Mouse (Mus musculus): ENCODE results near the gene D330020A13Rik. TPM values are rescaled to one million over a fixed set of nuclear protein-coding genes. Genes with fewer than 3 reads are reported as not detected.

D330020A13Rik gene
- total RNA-seq (2021) = not detected
- long read RNA-seq = 0 reads

DNA sequence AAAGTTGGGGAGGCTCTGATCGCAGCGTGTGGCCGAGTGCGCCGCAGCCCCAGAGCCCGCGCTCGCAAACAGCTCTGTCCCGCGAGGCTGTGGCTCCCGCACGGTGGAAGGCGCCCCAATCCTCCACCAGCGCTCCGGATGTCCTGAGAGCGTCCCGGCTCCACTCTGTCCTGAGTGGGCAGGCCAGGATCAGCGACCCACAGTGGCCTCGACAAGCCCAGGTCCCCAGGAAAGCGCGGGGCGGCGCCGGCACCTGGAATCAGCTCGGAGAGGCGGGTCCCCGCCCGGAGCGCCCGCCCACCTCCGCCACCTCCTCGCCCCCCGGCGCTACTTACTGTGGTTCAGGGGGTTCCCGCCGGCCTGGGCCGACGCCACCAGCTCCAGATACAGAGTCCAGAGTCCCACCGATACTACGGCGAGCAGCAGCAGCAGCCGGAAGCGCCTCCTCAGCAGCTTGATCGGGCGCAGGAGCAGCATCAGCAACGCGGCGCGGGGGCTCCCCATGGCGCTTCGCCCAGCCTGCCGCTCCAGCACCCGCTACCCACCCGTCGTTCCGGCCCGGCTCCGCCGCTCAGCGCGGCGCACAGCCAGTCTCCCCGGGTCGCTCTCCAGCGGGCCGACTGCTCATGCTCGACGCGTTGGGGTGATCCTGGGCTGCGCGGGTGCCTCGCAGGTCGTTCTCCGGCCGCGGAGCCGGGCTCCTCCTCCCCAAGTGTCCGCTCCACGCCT lies at the start of gene D330020A13Rik, which contains the start of gene B4galnt3:
Gene D330020A13Rik, plus strand, starts transcription at position 309 of the 729 bp plus-strand sequence.
Gene B4galnt3, minus strand, starts transcription at position 504 of the 729 bp plus-strand sequence.
- peak; percentile 55 to 65 for DNase-seq (ENCODE audit: low spot score in 2 of 2)

DNA sequence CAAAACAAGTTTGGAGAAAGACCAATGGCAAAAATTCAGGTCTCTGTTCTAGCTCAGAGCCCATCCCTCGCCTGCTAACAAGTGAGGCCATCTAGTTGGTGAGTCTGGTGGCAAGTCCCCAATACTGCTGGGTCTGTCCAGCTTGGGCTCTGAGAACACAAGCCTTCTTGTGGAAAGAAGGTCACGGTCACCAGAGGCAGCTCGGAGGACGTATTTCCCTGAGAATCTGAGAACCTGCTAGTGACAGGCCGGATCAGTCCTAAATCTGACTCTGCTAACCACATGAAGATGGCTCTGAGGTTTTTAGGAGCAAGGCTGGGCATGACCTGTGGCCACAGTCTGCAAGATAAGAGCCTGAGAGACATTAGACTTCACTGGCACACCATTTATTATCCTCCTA lies 47.5 kb upstream of the D330020A13Rik start:
- DNase-seq (ENCODE audit: low spot score in 2 of 2) = no peak

DNA sequence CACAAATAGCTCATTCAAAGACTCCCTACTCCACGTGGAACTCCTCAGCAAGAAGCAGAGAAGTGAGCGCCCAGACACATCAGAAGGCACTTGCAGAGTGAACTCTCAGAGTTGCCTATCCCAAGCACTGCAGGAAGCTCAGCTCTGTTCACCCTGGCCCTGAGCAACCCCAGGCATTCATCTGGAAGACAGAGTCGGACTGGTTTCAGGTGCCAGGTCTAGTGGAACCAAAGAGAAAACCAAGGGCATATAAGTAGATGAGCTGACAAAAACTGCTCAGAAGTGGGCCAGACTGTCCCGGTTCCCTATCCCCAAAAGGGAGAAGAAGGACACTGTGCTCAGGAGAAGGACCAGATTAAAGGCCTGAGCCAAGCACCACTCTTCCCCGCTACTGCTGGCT lies 44.3 kb upstream of the D330020A13Rik start:
- DNase-seq (ENCODE audit: low spot score in 2 of 2) = no peak

DNA sequence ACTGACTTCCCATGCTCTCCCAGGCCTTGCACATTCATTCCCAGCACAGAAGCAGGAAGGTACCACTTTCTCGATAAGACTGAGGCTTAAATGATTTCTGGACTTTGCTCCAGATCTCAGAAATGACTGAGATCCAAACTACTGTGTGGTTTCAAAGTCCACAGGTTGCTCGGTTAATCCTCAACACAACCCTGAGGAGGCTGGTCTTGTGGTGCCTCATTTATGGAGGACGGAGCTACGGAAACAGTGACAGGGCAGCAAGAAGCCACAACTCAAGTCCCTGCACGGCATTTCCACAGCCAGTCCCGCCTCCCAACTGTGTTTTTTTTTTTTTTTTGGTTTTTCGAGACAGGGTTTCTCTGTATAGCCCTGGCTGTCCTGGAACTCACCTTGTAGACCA lies 43.2 kb upstream of the D330020A13Rik start:
- no peak for DNase-seq (ENCODE audit: low spot score in 2 of 2)

DNA sequence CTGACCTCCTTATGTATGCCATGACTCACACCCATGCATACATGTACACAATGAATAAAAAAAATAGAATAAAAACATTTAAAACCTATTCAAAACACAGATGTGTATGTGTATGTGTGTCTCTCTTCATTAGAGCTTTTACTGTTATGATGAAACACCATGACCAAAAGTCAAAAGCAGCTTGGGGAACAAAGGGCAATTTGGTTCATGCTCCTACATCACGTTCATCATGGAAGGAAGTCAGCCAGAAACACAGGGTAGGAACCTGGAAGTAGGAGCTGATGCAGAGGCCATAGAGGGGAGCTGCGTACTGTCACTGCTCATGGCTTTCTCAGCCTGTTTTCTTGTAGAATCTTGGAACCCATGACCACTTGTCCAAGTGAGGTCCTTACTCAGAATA lies 41.4 kb upstream of the D330020A13Rik start:
- DNase-seq (ENCODE audit: low spot score in 2 of 2) = no peak

DNA sequence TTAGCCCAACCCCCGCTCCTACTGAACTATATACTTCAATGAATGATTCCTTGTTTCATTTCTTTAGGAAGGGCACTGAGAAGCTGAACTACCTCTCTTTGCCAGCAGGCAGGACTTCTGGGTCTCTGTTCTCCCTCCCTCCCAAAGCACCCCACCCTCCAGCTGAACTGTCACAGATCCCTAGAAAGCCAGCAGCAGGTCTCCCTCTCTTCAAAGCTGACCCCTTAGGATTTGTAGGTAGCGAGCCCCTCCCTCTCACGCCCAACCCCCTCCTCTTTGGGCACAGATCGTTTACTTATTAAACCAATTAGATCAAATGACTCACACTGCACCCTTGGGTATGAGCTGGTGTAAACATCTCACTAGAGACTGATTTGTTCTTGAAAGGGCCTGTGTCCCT lies 39.5 kb upstream of the D330020A13Rik start:
- no peak for DNase-seq (ENCODE audit: low spot score in 2 of 2)

DNA sequence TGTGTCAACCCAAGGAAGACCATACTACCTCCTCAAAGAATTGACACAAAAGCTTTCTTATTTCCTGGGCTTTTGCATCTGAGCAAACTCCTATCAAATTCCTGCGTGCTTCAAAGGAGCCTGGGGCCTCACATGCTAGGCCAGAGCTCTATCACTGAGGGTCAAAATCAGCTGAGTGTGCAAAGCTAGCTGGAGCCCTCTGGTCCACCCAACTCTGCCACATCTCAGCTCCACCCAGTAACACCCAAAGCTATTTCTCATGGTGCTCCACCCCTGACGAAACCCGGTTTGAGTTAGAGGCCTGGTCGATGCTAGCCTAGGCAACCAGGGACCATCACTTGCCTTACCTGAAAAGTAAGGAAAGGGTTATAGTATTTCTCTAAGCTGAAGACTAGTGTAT lies 39.0 kb upstream of the D330020A13Rik start:
- DNase-seq (ENCODE audit: low spot score in 2 of 2) = no peak

DNA sequence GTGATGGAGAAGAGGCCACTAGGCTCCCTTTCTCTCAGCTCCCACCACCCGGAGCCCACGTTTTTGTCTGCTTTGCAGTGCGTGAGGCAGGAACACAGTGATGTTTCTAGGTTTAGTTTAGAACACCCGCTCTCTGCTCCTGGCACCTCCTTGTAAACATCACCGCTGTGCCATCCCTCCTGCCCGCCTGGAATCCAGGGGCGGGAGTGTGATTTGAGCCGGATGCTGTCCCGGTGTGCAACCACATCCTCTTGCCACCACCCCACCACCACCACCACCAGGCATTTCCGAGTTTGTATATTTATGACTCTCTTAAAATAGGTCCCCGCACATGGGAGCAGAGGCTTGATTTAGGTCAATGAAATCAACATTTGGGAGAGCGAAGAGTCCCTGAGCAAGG lies 38.5 kb upstream of the D330020A13Rik start:
- no peak for DNase-seq (ENCODE audit: low spot score in 2 of 2)

DNA sequence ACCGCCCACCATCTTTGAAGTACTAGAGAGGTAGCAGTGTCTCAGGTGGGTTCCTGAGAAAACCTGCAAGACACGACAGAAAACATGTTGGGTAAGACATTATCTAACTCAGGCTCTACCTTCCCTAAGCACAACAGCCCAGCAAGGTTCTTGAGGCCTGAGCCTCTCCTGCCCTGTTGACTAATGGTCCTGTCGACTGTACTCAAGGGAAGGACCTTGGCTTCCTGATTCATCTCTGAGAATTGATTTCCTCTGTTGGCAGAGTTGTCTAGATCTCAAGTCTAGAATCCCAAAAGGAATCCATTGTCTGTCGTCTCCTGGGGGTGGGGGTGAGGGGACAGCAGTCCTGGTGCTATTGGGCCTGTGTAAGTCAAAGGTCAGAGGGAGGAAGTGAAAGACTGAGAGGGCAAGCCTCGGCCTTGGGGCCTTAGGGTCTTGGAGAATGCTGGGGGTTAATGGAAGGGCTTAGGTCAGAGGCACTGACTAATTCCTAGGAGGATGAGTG lies 37.7 kb upstream of the D330020A13Rik start:
- no peak for DNase-seq (ENCODE audit: low spot score in 2 of 2)

DNA sequence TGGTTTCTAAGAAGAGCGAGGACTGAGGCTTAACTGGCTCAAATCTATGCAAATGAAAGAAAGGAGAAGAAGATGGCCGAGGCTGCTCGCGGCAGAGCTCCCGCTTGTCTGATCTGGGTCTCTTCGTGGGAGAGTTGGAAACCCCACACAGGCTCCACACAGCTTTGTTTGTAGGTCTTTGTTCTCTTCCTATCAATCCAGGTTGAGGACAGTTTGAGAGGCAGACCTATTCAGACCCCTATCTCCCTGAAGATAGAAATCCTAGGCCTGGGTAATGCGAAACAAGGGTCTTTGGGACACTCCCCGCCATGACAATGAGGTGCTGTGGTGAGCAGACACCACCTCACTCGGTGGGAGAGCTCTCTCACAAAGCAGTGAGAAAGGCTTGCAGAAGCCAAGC lies 34.7 kb upstream of the D330020A13Rik start:
- DNase-seq (ENCODE audit: low spot score in 2 of 2) = no peak

DNA sequence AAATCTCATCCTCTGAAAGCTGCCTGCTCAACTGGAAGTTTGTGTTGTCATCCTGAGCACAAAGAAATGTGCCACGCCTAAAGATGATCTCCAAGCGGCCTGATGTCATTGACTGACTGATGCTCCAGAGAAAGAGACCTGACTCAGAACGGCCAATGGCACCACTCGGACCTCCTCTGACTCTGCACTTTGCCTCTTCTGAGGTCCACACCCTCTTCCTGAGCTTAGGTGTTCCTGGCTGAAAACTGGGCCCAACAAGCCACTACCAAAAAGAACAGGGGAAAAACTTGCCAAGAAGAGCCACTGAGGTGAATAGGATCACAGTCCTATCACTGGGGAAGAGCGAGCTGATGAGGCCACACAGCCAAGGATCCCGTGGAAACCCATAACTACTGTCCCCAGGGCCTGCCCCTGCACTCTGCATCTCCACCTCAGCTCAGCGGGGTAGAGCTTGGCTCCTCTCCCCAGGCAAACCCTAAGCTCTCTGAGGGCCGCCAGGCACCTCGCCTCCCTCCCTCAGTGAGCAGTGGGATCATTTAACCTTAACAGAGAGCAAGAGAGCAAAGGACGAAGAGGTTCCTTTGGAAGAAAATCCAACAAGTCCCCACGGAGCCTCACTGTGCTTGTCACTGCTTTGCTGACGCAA lies 31.2 kb upstream of the D330020A13Rik start:
- no peak for DNase-seq (ENCODE audit: low spot score in 2 of 2)

DNA sequence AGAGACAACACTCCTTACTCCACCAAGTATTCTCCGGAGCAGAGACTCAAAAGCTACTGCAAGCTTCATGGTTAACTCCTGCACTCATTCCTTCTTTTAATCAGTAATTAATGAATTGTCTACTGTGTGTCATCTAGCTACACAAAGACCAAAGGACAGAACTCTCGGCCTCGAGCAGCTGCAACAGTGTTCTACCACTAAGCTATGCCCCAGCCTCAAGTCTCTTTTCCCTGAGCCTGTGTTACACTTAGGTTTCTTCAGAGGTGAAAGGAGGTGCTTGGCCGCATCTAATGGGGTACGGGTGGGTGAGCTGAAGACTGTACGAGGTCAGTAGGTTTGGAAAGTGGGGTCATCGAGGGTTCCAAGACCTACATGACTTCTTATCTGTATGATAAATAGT lies 30.6 kb upstream of the D330020A13Rik start:
- no peak for DNase-seq (ENCODE audit: low spot score in 2 of 2)

DNA sequence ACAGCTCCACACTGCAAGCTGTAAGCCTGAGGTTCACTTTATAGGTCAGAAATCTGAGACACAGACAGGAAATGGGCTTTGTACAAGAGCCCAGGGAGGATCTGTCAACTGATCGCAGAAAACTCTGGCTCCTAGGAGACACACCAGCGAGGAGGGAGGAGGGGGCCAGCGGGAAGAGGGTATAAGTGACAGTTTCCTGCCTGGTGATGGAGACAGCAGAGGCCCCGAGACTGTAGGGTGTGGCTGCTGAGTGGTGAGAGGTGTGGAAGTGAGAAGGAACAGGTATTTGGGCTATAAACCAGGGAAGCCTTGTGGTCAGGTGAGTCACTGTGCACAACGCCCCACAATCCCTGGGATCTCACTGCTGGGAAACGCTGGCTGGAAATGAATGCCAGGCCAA lies 30.0 kb upstream of the D330020A13Rik start:
- DNase-seq (ENCODE audit: low spot score in 2 of 2) = no peak

DNA sequence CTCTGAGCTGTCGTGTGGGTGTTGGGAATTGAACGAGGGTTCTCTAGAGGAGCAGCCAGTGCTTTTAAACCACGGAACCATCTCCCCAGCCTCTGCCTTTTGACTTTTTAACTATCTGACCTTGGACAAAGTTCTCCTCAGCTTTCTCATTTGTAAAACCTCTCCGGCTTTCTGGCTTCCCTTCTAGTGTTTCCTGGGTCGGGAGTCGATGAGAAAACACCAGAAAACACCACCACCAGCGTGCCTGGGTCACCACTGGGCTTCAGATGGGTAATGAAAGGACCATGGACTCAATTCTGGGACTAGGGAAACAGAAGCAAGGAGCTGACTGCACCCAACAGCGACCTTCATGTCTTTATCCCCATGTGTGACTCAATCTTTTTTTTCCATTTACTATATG lies 20.0 kb upstream of the D330020A13Rik start:
- DNase-seq (ENCODE audit: low spot score in 2 of 2) = no peak

DNA sequence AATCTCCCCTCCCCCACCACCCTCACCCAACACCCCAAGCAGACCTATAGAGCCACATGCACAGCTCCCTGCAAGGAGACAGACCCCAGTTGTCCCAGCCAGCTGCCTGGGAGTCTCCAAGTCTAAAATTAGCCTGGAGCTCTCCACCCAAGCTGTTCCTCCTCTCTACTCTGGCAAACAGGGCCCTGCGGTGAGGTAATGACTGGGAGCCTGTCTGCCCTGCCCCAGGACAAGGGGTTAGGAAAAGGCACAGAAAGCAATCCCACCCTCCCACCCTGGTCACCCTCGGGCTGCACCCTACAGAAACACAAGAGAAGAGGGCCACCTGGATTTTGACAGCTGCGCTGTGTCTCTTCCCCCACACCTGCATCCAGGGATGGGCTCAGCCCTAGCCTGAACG lies 19.3 kb upstream of the D330020A13Rik start:
- peak in 1 of 2 experiments; percentile 18 for DNase-seq (ENCODE audit: low spot score in 2 of 2)

DNA sequence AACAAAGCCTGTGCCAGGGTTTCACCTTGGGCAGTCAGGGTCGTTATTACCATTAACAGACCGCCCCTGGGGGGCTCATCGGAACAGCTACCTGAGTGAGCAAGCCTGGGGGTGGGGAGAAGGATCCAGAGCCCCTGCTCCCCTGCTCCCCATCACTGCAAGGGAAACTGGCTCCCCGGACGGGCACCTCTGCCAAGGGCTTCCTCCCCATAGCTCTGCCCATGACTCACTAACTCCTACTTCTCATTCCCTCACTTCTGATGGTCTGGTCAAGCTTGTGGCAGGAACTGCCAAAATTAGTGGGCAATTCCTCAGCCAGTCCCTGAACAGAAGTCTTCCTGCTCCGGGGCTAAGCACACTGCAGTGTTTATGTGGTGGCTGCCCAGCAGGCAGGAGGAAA lies 18.9 kb upstream of the D330020A13Rik start:
- DNase-seq (ENCODE audit: low spot score in 2 of 2) = no peak

DNA sequence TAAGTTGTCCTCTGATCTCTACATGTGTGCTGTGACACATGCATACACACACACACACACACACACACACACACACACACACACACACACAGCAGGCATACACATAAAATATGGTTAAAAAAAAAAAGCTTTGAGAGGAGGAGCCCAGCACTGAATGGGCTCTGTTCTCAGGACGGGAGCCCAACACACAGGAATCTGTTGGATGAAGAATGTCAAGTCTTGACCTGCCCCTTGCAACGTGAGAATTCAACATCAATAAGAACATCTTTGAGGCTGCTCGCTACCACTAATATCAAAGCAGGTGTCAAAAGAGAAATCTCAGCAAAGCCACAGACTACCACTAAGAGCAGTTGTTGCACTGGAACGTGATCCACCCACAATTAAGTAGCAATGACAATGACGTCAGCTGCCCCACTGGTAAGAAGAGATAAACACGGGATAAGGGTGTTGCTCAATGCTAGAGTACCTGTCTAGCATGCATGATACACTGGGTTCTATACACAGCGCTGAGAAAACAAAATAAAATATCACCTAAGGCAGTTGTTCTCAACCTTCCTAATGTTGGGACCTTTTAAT lies 17.2 kb upstream of the D330020A13Rik start:
- DNase-seq (ENCODE audit: low spot score in 2 of 2) = no peak

DNA sequence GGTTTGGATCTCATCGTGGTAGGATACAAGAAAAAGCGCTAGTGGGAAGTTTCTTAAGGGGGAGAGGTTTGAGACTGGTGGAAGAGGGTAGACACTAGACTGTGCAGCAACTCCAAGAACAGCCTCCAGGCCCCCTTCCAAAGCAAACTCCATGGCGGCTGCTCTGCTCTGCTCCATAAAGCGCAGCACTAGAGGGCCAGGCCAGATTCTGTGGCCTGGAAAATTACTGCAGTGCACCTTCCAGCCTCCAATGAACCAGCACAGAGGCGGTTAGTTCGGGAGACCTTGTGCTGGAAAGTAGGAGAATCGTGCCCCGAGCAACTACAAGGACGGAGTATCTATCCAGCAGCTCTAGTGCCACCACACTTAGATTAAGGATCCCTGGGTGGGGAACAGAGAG lies 6.9 kb upstream of the D330020A13Rik start:
- no peak for DNase-seq (ENCODE audit: low spot score in 2 of 2)

DNA sequence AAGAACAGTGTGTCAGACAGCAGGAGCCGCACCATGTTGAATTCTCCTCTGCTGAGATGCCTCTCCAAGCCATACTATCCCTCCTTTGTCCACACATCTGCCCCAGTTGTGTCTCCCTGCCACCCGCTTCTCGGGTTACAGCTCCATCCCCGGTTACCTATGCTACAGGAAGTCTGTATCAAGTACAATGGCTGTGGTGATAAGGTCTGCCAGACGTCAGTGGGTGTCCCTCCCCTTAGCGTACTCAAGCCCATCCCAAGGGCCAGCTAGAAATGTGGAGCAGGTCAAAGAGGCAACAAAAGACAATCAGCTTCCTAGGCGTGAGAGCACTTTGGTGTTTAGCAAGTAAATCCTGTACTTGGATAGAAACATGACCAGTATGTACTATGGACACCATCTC lies 5.6 kb upstream of the D330020A13Rik start:
- no peak for DNase-seq (ENCODE audit: low spot score in 2 of 2)

DNA sequence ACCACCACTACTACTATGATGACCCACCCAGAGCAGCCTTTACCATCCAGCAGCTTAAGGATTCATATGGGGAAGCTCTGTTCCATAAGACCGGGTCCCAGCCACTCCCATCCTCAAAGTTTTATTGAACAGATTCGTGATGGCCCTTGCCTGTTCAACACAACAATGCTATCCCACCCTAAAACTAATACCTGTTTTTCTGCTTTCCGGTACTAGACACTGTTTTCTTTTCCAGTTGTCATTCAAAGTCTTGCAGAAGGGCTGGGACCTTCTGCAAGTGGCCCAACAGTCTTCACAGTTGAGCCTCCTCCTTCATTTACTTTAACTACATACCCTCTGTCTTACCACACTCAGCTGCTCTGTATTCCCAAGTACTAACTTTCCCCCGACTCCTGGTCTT lies 4.7 kb upstream of the D330020A13Rik start:
- no peak for DNase-seq (ENCODE audit: low spot score in 2 of 2)

DNA sequence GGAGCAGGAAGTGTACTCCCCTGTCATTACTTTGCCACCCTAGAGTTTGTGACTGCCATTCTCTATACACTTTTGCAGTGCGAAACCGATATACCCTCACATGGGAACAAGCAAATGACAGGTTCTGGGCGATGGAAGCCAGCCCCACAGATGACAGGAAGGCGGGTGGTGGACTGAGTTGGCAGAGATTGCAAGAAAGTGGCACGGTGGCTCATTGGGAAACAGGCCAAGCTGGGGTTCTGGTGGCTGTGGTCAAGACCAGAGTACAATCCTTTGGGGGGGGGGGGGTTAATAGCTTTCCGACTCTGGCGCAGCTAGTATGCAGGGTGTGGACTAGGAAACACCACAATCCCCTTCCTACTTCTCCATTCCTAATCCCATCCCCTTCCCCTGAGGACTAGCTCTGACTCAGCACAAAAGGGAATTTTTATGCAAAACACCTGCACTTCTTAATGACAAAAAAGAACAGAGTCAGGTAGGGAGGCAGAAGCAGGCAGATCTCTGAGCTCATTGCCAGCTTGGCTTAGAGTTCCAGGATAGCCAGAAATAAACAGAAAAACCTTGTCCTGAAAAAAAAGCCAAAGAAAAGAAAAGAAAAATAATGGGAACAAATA lies 2.7 kb upstream of the D330020A13Rik start:
- no peak for DNase-seq (ENCODE audit: low spot score in 2 of 2)

DNA sequence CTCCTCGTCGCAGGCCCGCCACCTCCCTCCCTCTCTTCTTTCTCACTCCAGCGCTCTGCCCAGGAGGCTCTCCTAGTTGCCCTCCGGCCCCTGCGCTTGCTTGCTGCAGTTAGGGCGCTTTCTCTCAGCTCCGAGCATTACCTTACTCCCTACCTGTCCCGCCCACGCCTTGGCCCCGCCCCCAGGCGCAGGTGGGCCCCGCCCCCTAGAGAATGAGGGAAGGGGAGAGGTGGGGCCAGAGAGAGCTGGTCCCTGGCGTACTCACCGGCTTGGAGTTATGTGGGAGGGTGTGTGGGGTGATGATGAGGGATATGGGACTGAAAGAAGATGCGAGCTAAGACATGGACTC lies 595 bp downstream of the D330020A13Rik start:
- no peak for DNase-seq (ENCODE audit: low spot score in 2 of 2)
